Mouse (Mus musculus) C2C12 (cell line): ENCODE data around the gene March4. TPM values are rescaled to one million over a fixed set of nuclear protein-coding genes. Genes with fewer than 3 reads are reported as not detected.

Experiments used
- H3K27me3 ChIP-seq: one replicate; pipeline ENCODE4 v1.6.1; 2011; ENCODE audit not compliant: control insufficient read depth, insufficient read depth, insufficient read length
- H3K36me3 ChIP-seq: one replicate; pipeline ENCODE4 v1.6.1; 2011; ENCODE audit not compliant: control insufficient read depth, insufficient read depth
- H3K4me3 ChIP-seq: one replicate; pipeline ENCODE4 v1.5.1; 2011; ENCODE audit warnings: mild to moderate bottlenecking, control low read depth; ENCODE audit not compliant: poor library complexity, insufficient read depth, severe bottlenecking
- H3K79me2 ChIP-seq: one replicate; pipeline ENCODE4 v1.6.1; 2011; ENCODE audit not compliant: control insufficient read depth, insufficient read depth
- H3K79me3 ChIP-seq: one replicate; pipeline ENCODE4 v1.6.1; 2011; ENCODE audit warnings: low read depth, control low read depth
- H3ac ChIP-seq: one replicate; pipeline ENCODE3; 2011; ENCODE audit warnings: low read depth; ENCODE audit not compliant: control insufficient read depth, insufficient read length
- CEBPB ChIP-seq: IDR thresholded peaks from one replicate; pipeline ENCODE4 v1.6.1; 2011; ENCODE audit warnings: low read depth, mild to moderate bottlenecking, control low read depth, moderate library complexity
- CTCF ChIP-seq: IDR thresholded peaks from one replicate; pipeline ENCODE4 v1.5.1; 2011; ENCODE audit not compliant: control insufficient read depth, insufficient read depth, insufficient read length
- FOSL1 ChIP-seq: IDR thresholded peaks from one replicate; pipeline ENCODE4 v1.8.0; 2011; ENCODE audit warnings: mild to moderate bottlenecking, low read length; ENCODE audit not compliant: poor library complexity, insufficient read depth, severe bottlenecking
- MAX ChIP-seq: IDR thresholded peaks from one replicate; pipeline ENCODE4 v1.6.1; 2011; ENCODE audit warnings: mild to moderate bottlenecking, control low read depth
- MYOD1 ChIP-seq: IDR thresholded peaks from one replicate; pipeline ENCODE4 v1.6.1; 2011; ENCODE audit warnings: low read depth; ENCODE audit not compliant: control insufficient read depth, insufficient read length
- MYOG ChIP-seq: IDR thresholded peaks from one replicate; pipeline ENCODE4 v1.6.1; 2011; ENCODE audit not compliant: control insufficient read depth, insufficient read length; ENCODE audit errors: extremely low read depth
- USF1 ChIP-seq: IDR thresholded peaks from one replicate; pipeline ENCODE4 v1.6.1; 2011; ENCODE audit warnings: low read depth, mild to moderate bottlenecking, control low read depth, moderate library complexity
- polyA plus RNA-seq: library from polyadenylated mRNA; unstranded; fragments of >200 nt; fragmentation: generic; extraction: Trizol; gene quantifications from one replicate; pipeline ENCODE4 v1.2.1, GENCODE M21; 2012; ENCODE audit warnings: missing spikeins

The March4 gene
- polyA plus RNA-seq, 1 experiment, result 0.02 TPM

- H3K36me3 ChIP-seq, result peaks cover 5% of the 10 kb centered on the region
- TF ChIP-seq FOSL1, result no peak
- no peak for TF ChIP-seq MYOG
- TF ChIP-seq CEBPB, result no peak
- no peak for TF ChIP-seq MAX
- TF ChIP-seq MYOD1, result no peak
- no peak for TF ChIP-seq USF1
- no peak for TF ChIP-seq CTCF
- no peaks in the 10 kb centered on the region for H3K27me3 ChIP-seq
- H3ac ChIP-seq, result no peak overlapping the region
- H3K79me2 ChIP-seq, result no peaks in the 10 kb centered on the region
- no peaks in the 10 kb centered on the region for H3K79me3 ChIP-seq
- no peak overlapping the region for H3K4me3 ChIP-seq
Observed at GRCm38 (mm10) chr1:72378151-72378550, 158.6 kb downstream of the March4 start.

Other genes with a start within 250 kb of the March4 start
- gene Xrcc5, start 229.5 kb downstream of the March4 start, polyA plus RNA-seq, result 25.0 TPM
- gene Smarcal1, start 46.3 kb upstream of the March4 start, polyA plus RNA-seq, result 15.3 TPM
- not detected for gene Ankar, start 163.6 kb upstream of the March4 start, polyA plus RNA-seq
- 3,206 TPM for gene Rpl37a, start 174.4 kb upstream of the March4 start, polyA plus RNA-seq